In genomic region chr3:148462791-148463190, GRCm38 (mm10) we compare ENCODE assay signal across 21 mouse cellular contexts.
A peak's percentile ranks its signal among the peaks of the same experiment; 100 is the strongest.
DNase-seq lines count a peak whose midpoint lies in the region; ATAC-seq and TF ChIP-seq lines count a peak whose summit lies in the region.
"Had no signal": no experiment of that assay in that cellular context is flagged by ENCODE, and none has a peak within 500 bp of the region (broad histone marks: within the 10 kb centered on the region; RNA-seq: fewer than 3 reads in every experiment).

No protein-coding gene starts in this region.

- TF ChIP-seq POLR2A in brain, embryonic 14.5 days (IDR thresholded peaks at IDR 0.05; ENCODE audit: borderline replicate concordance, extremely low read depth, insufficient read depth, insufficient read length, poor library complexity, severe bottlenecking) = no peak

- no peak overlapping the region for H3K4me3 ChIP-seq in forebrain, embryonic 13.5 days
- H3K4me3 ChIP-seq in forebrain, embryonic 12.5 days (replicated peaks) = no peak overlapping the region
- H3K4me3 ChIP-seq: gastrocnemius, adult 2 months; hindbrain, embryonic 15.5 days; limb, embryonic 13.5 days; midbrain, embryonic 10.5 days; stomach, embryonic 15.5 days had no signal

- no peak overlapping the region for H3K9ac ChIP-seq in forebrain, embryonic 13.5 days
- H3K9ac ChIP-seq in forebrain, embryonic 12.5 days = no peak overlapping the region
- H3K9ac ChIP-seq: hindbrain, embryonic 15.5 days; limb, embryonic 13.5 days; stomach, embryonic 15.5 days had no signal

- intact Hi-C loops in left cerebral cortex, postnatal 10 days (cut with DNase I) = no loop called here

- no peak for TF ChIP-seq CTCF in brain, embryonic 14.5 days (IDR thresholded peaks at IDR 0.05; ENCODE audit: borderline replicate concordance, extremely low read depth, insufficient read depth, insufficient read length)

- H3K4me1 ChIP-seq in forebrain, embryonic 13.5 days = no peaks in the 10 kb centered on the region
- H3K4me1 ChIP-seq in forebrain, embryonic 12.5 days = no peaks in the 10 kb centered on the region
- H3K4me1 ChIP-seq: hindbrain, embryonic 15.5 days; limb, embryonic 13.5 days; midbrain, embryonic 10.5 days; stomach, embryonic 15.5 days had no signal

- WGBS in forebrain, embryonic 13.5 days = 71% methylated on average over 10 of the region's 10 CpGs
- 76% methylated on average over 10 of the region's 10 CpGs for WGBS in forebrain, embryonic 12.5 days

- H3K36me3 ChIP-seq in forebrain, embryonic 13.5 days (ENCODE audit: poor library complexity, severe bottlenecking) = no peaks in the 10 kb centered on the region
- H3K36me3 ChIP-seq in forebrain, embryonic 12.5 days (replicated peaks) = no peaks in the 10 kb centered on the region
- H3K36me3 ChIP-seq: hindbrain, embryonic 15.5 days; limb, embryonic 13.5 days; midbrain, embryonic 10.5 days; stomach, embryonic 15.5 days had no signal

- H3K27me3 ChIP-seq in forebrain, embryonic 13.5 days = no peaks in the 10 kb centered on the region
- no peaks in the 10 kb centered on the region for H3K27me3 ChIP-seq in forebrain, embryonic 12.5 days
- H3K27me3 ChIP-seq: CH12.LX; hindbrain, embryonic 15.5 days; limb, embryonic 13.5 days; stomach, embryonic 15.5 days had no signal

- H3K27ac ChIP-seq in forebrain, embryonic 13.5 days = no peak overlapping the region
- no peak overlapping the region for H3K27ac ChIP-seq in forebrain, embryonic 12.5 days
- H3K27ac ChIP-seq: gastrocnemius, adult 2 months; hindbrain, embryonic 15.5 days; limb, embryonic 13.5 days; midbrain, embryonic 10.5 days; stomach, embryonic 15.5 days had no signal

- peak; percentile 85 for ATAC-seq in forebrain, embryonic 13.5 days
- ATAC-seq in forebrain, embryonic 12.5 days (ENCODE audit: low FRiP score) = no peak
- ATAC-seq: activated CD4-positive, CD25-positive, alpha-beta regulatory T cell, adult 4 months had no signal

- no peaks in the 10 kb centered on the region for H3K9me3 ChIP-seq in forebrain, embryonic 13.5 days (replicated peaks)
- H3K9me3 ChIP-seq in forebrain, embryonic 12.5 days = no peaks in the 10 kb centered on the region
- H3K9me3 ChIP-seq: hindbrain, embryonic 15.5 days; limb, embryonic 13.5 days; midbrain, embryonic 10.5 days; stomach, embryonic 15.5 days had no signal

- H3K4me2 ChIP-seq in forebrain, embryonic 13.5 days = no peak overlapping the region
- no peak overlapping the region for H3K4me2 ChIP-seq in forebrain, embryonic 12.5 days
- H3K4me2 ChIP-seq: hindbrain, embryonic 15.5 days; limb, embryonic 13.5 days; stomach, embryonic 15.5 days had no signal

- peak; percentile 16 to 27 for DNase-seq in left cerebral cortex, postnatal 10 days (ENCODE audit: extremely low spot score in 1 of 2, low spot score in 2 of 2)
- DNase-seq in left cerebral cortex, adult 8-10 months (ENCODE audit: low spot score in 2 of 2) = no peak
- peak; percentile 87 for DNase-seq in brain, embryonic 14.5 days (ENCODE audit: low read depth)
- peak; percentile 32 to 41 for DNase-seq in layer of hippocampus, postnatal 36 days
- DNase-seq in heart, postnatal 4 days = no peak
- DNase-seq in retina, postnatal 1 day = no peak
- DNase-seq: adrenal gland, postnatal 25 days; gastrocnemius, adult 2 months; kidney, adult 18-20 months; kidney, postnatal 25 days; lung, postnatal 36 days; spleen, adult 18-20 months; thymus, postnatal 25 days had no signal

Comparison
In these comparisons a context has a peak if more than half of its experiments do, and no peak if none do; other contexts are left out.
1. DNase-seq: peak in left cerebral cortex, postnatal 10 days (2 of 2), brain, embryonic 14.5 days (single experiment) and layer of hippocampus, postnatal 36 days (2 of 2); none in left cerebral cortex, adult 8-10 months (0 of 2), heart, postnatal 4 days (single experiment) and retina, postnatal 1 day (single experiment).